Mouse (Mus musculus): ENCODE data around the gene 3110040M04Rik. TPM values are rescaled to one million over a fixed set of nuclear protein-coding genes. Genes with fewer than 3 reads are reported as not detected.

Gene 3110040M04Rik
- total RNA-seq, 1 experiment, result 0.62 TPM

DNA sequence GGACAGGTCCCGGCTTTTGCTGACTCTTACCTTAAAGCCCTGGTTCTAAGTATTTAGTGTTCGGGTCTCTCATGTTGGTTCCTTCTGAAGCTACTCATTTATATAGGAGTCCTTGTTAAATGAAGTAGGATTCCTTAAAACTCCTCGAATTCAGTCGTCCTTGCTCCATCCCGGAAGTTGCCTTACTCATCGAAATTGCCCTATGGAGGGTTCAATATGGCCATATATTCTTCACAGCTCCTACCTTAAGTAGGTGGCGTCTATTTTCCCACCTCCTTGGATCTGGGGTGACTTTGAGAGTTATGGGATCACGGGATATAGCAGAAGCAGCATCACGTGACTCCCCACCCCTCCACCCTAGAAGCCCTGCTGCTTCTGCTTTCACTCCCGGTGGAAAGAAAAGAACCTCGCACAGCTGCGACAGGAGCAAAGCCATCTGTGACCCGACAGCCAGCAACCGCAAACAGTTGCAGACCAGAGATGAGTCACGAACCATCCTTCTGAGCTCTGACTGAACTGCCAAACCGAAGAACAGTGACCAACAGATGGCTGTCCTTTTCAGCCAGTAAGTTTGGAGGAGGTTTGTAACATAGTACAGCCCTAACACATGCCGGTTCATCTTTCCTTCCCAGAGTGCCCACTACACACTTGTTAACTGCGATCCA lies 46.7 kb downstream of the 3110040M04Rik start:
- H3K9me3 ChIP-seq (ENCODE audit: control insufficient read depth, insufficient read depth, low read depth, low read length), result no peaks in the 10 kb centered on the region
- no peak overlapping the region; the same call in 1 of the 2 replicates for H3K9ac ChIP-seq (ENCODE audit: insufficient read depth, low read depth, low read length, poor library complexity, severe bottlenecking)
- H3K4me3 ChIP-seq (ENCODE audit: insufficient read depth in 1 of 2, low read depth in 1 of 2, low read length in 2 of 2, poor library complexity in 1 of 2, severe bottlenecking in 1 of 2), result peak overlapping the region in 1 of 2 experiments; percentile 19; a peak in 1 of 4 replicates
- no peak overlapping the region for H3K27ac ChIP-seq (ENCODE audit: insufficient read depth, low read depth, low read length, poor library complexity, severe bottlenecking)
- DNase-seq (ENCODE audit: low read depth, low spot score), result no peak
- H3K4me1 ChIP-seq (ENCODE audit: control insufficient read depth in 2 of 2, insufficient read depth in 2 of 2, low read length in 2 of 2, poor library complexity in 1 of 2), result peaks cover 3 to 6% of the 10 kb centered on the region in 2 experiments; a peak in 2 of 4 replicates
- no peaks in the 10 kb centered on the region for H3K36me3 ChIP-seq (ENCODE audit: control insufficient read depth, insufficient read depth, low read length, poor library complexity, severe bottlenecking)
- TF ChIP-seq HCFC1 (IDR thresholded peaks at IDR 0.05; ENCODE audit: borderline replicate concordance, insufficient read depth, low read length), result no peak
- TF ChIP-seq ZC3H11A (IDR thresholded peaks at IDR 0.05; ENCODE audit: borderline replicate concordance, low read depth, low read length), result no peak
- TF ChIP-seq ZNF384 (IDR thresholded peaks at IDR 0.05; ENCODE audit: low read depth, low read length), result no peak
- no peak for TF ChIP-seq MAFK (IDR thresholded peaks at IDR 0.05; ENCODE audit: insufficient read depth, low read depth, low read length)
- no peak for TF ChIP-seq CHD2 (IDR thresholded peaks at IDR 0.05; ENCODE audit: low read depth, low read length)
- in situ Hi-C loops (cut with MboI; ENCODE audit: low sequenced_read_pairs in 2 of 2, unreplicated experiment in 2 of 2), result no loop called here

DNA sequence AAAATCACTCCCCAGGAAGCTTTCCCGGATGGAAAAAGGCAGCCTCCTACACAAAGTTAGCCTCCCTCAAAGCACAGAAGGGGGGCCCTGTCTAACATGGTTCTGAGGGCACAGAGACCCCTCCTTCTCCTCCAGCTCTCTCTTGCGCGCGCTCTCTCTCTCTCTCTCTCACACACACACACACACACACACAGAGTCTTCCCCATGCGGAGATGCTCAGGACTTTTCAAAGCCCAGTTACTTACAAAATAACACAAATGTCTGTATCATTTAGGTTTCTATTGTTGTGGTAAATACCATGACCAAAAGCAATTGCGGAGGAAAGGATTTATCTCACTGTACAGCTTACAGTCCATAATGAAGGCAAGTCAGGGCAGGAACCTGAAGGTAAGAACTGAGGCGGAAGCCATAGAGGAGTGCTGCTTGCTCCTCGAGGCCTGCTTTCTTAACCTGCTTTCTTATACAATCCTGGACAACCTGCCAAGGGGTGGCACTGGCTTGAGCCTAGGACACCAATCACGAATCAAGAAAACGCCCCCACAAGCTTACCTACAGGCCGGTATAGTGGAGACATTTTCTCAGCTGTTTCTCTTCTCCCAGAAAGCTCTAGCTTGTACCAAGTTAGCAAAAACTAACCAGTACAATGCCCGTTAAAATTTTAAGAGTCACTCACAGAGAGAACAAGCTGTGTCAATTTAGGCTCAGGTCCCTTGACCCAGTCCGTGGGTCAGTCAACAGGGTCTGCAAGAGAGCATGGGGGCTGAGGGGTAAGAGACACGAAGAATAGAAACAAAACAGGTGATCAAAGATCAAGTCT lies 47.5 kb downstream of the 3110040M04Rik start:
- no peaks in the 10 kb centered on the region for H3K9me3 ChIP-seq (ENCODE audit: control insufficient read depth, insufficient read depth, low read depth, low read length)
- H3K4me3 ChIP-seq (ENCODE audit: insufficient read depth in 1 of 2, low read depth in 1 of 2, low read length in 2 of 2, poor library complexity in 1 of 2, severe bottlenecking in 1 of 2), result peak overlapping the region in 1 of 2 experiments; percentile 19; a peak in 2 of 4 replicates
- H3K9ac ChIP-seq (ENCODE audit: insufficient read depth, low read depth, low read length, poor library complexity, severe bottlenecking), result no peak overlapping the region; the same call in 1 of the 2 replicates
- no peak for TF ChIP-seq ZNF384 (IDR thresholded peaks at IDR 0.05; ENCODE audit: low read depth, low read length)
- no peak for TF ChIP-seq ZC3H11A (IDR thresholded peaks at IDR 0.05; ENCODE audit: borderline replicate concordance, low read depth, low read length)
- no peak for TF ChIP-seq MAFK (IDR thresholded peaks at IDR 0.05; ENCODE audit: insufficient read depth, low read depth, low read length)
- no peak for TF ChIP-seq HCFC1 (IDR thresholded peaks at IDR 0.05; ENCODE audit: borderline replicate concordance, insufficient read depth, low read length)
- no peak for TF ChIP-seq CHD2 (IDR thresholded peaks at IDR 0.05; ENCODE audit: low read depth, low read length)
- H3K4me1 ChIP-seq (ENCODE audit: control insufficient read depth in 2 of 2, insufficient read depth in 2 of 2, low read length in 2 of 2, poor library complexity in 1 of 2), result peaks cover 3 to 6% of the 10 kb centered on the region in 2 experiments; a peak in 2 of 4 replicates
- in situ Hi-C loops (cut with MboI; ENCODE audit: low sequenced_read_pairs in 2 of 2, unreplicated experiment in 2 of 2), result no loop called here
- no peak overlapping the region for H3K27ac ChIP-seq (ENCODE audit: insufficient read depth, low read depth, low read length, poor library complexity, severe bottlenecking)
- DNase-seq (ENCODE audit: low read depth, low spot score), result no peak
- H3K36me3 ChIP-seq (ENCODE audit: control insufficient read depth, insufficient read depth, low read length, poor library complexity, severe bottlenecking), result no peaks in the 10 kb centered on the region

Other genes with a start within 250 kb of the 3110040M04Rik start
- gene Hmcn1, start 210.7 kb upstream of the 3110040M04Rik start, total RNA-seq (2012; rRNA removed), result 0.85 and 1.5 TPM in 2 replicates
- gene Gm47985, start 21.6 kb upstream of the 3110040M04Rik start, total RNA-seq (2012; rRNA removed), result 0.37 TPM in 1 of 2 replicates, not detected in the other
- 0.49 and 0.58 TPM in 2 replicates for gene Gm8947, start 11.7 kb upstream of the 3110040M04Rik start, total RNA-seq (2012; rRNA removed)
- 1.3 and 1.7 TPM in 2 replicates for gene Gm47995, start 5.7 kb upstream of the 3110040M04Rik start, total RNA-seq (2012; rRNA removed)
- 0.40 and 1.2 TPM in 2 replicates for gene Gm47996, start 6.0 kb downstream of the 3110040M04Rik start, total RNA-seq (2012; rRNA removed)
- 76.9 and 89.5 TPM in 2 replicates for gene Ivns1abp, start 140.4 kb downstream of the 3110040M04Rik start, total RNA-seq (2012; rRNA removed)
- 16.9 and 22.6 TPM in 2 replicates for gene Swt1, start 224.3 kb downstream of the 3110040M04Rik start, total RNA-seq (2012; rRNA removed)
- gene Trmt1l, start 224.4 kb downstream of the 3110040M04Rik start, total RNA-seq (2012; rRNA removed), result 18.1 and 19.8 TPM in 2 replicates

Data from ES-E14 (cell line).